Mouse (Mus musculus) limb, embryonic 10.5 days (tissue): Measurements from ENCODE around the gene Ube2b. TPM values are rescaled to one million over a fixed set of nuclear protein-coding genes. Genes with fewer than 3 reads are reported as not detected.

Source experiments
- DNase-seq: peaks from one replicate; pipeline ENCODE4 v3.0.0-alpha.2; 2017; ENCODE audit warnings: low spot score
- H3K27ac ChIP-seq: fragments of 300-500 bp; sonication (generic); 2 replicates; pipeline ENCODE4 v1.5.1; 2016; ENCODE audit warnings: mild to moderate bottlenecking
- H3K27me3 ChIP-seq: fragments of 300-500 bp; sonication (generic); 2 replicates; pipeline ENCODE4 v1.6.1; 2016; ENCODE audit warnings: low read depth, mild to moderate bottlenecking; ENCODE audit not compliant: poor library complexity, severe bottlenecking
- H3K36me3 ChIP-seq: fragments of 300-500 bp; sonication (generic); 2 replicates; pipeline ENCODE4 v1.6.1; 2016; ENCODE audit warnings: mild to moderate bottlenecking, moderate library complexity
- H3K4me1 ChIP-seq: fragments of 300-500 bp; sonication (generic); 2 replicates; pipeline ENCODE4 v1.6.1; 2016
- H3K4me3 ChIP-seq: fragments of 300-500 bp; sonication (generic); 2 replicates; pipeline ENCODE4 v1.5.1; 2016; ENCODE audit warnings: mild to moderate bottlenecking, moderate library complexity
- H3K9me3 ChIP-seq: fragments of 300-500 bp; sonication (generic); replicated peaks from 2 replicates; pipeline ENCODE4 v1.6.1; 2016; ENCODE audit warnings: mild to moderate bottlenecking
- WGBS: fragments of 180-500 bp; shearing (Covaris S2); methylation state at CpG from one replicate; pipeline ENCODE4 v1.1.7; 2016; 5-methylcytosine and 5-hydroxymethylcytosine counted together
- polyA plus RNA-seq: library from polyadenylated mRNA; unstranded; fragments of >200 nt; fragmentation: Nextera tagmentation; extraction: Ambion mirVana; gene quantifications from 2 replicates; pipeline ENCODE4 v1.2.1, GENCODE M21; 2016

The Ube2b gene
- polyA plus RNA-seq, 1 experiment from 2014 or later = 227 TPM

DNA sequence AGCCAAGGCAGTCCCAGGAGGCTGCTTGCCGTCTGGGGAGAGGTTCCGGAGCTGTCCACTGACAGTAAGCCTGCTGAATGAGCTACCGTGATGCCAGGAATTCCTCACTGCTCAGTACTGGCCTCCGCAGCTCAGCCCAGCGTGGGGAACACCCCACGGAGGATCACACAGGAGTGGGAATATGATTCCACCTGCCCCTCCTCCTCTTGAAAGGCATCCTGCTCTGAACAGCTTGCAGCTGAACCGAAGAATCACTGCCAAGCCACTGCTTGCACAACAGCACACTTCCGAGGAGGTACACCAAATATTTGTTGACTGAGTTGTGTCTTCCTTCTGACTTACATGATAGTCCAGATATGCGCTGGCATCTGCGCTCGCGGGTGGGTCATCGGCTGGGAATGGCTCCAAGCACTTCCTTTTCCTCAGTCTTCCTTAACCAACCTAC lies 60.0 kb downstream of the Ube2b start:
- WGBS = 74% methylated on average over 13 of the region's 13 CpGs
- Histone ChIP-seq H3K4me1 (peaks cover 24% of the 10 kb centered on the region), H3K4me3 (no peak overlapping the region), H3K9me3 (no peaks in the 10 kb centered on the region), H3K36me3 (no peaks in the 10 kb centered on the region), H3K27ac (no peak overlapping the region), H3K27me3 (0 out of 2 replicates have a peak, but pooled peaks cover 7% of the 10 kb centered on the region)
- DNase-seq = no peak

- H3K27me3 ChIP-seq = no peaks in the 10 kb centered on the region
- no peak overlapping the region for H3K4me3 ChIP-seq
- peaks cover 16% of the 10 kb centered on the region for H3K4me1 ChIP-seq
- H3K9me3 ChIP-seq = no peaks in the 10 kb centered on the region
- H3K36me3 ChIP-seq = no peaks in the 10 kb centered on the region
- no peak overlapping the region for H3K27ac ChIP-seq
- 86% methylated on average over 8 of the region's 8 CpGs for whole genome bisulfite sequencing
- no peak for DNase-seq
Observed at GRCm38 (mm10) chr11:51939590-51939955, 61.0 kb downstream of the Ube2b start.

DNA sequence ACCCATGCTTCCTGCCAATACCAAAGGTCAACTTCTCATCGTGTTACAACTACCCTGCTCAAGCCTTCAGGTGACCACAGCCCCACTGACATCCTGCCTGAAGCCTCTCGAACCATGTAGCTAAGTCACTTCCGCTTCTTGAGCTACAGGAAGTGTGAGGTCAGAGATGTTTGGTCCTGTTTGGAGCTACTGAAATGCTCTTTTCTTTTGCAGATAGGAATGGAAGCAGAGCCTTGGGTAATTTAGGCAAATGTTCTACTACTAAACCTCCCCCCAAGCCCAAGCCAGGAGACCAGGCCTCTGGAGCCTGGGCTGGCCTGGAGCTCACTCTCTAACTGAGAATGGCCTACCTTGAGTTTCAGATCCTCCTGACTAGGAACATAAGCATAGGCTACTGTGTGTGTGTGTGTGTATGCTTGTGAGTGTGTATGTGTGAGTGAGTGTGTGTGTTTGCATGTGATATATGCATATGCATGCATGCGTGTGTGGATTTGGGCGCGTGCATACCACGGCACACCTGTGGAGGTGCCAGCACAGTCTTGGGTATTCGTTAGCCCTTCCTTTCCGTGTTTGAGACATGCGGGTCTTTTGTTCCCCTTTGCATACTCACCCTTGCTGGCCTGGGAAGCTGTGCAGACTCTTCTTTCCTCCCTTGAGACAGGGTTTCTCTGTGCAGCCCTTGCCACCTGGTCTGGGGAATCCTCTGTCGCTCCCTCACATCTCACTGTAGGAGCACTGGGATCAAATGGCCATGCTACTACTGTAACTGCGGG lies 61.6 kb downstream of the Ube2b start:
- Histone ChIP-seq H3K27ac (no peak overlapping the region), H3K4me3 (no peak overlapping the region), H3K4me1 (peaks cover 16% of the 10 kb centered on the region), H3K9me3 (no peaks in the 10 kb centered on the region), H3K27me3 (no peaks in the 10 kb centered on the region), H3K36me3 (no peaks in the 10 kb centered on the region)
- no peak for DNase-seq
- 84% methylated on average over 12 of the region's 12 CpGs for WGBS

GRCm38 (mm10) chr11:51937361-51937781 lies 63.2 kb downstream of the Ube2b start:
- no peak overlapping the region for H3K27ac ChIP-seq
- H3K9me3 ChIP-seq = no peaks in the 10 kb centered on the region
- 0 out of 2 replicates have a peak, but pooled peaks cover 4% of the 10 kb centered on the region for H3K4me1 ChIP-seq
- no peaks in the 10 kb centered on the region for H3K27me3 ChIP-seq
- 84% methylated on average over 6 of the region's 6 CpGs for WGBS
- H3K4me3 ChIP-seq = no peak overlapping the region
- no peak for DNase-seq
- H3K36me3 ChIP-seq = no peaks in the 10 kb centered on the region

DNA sequence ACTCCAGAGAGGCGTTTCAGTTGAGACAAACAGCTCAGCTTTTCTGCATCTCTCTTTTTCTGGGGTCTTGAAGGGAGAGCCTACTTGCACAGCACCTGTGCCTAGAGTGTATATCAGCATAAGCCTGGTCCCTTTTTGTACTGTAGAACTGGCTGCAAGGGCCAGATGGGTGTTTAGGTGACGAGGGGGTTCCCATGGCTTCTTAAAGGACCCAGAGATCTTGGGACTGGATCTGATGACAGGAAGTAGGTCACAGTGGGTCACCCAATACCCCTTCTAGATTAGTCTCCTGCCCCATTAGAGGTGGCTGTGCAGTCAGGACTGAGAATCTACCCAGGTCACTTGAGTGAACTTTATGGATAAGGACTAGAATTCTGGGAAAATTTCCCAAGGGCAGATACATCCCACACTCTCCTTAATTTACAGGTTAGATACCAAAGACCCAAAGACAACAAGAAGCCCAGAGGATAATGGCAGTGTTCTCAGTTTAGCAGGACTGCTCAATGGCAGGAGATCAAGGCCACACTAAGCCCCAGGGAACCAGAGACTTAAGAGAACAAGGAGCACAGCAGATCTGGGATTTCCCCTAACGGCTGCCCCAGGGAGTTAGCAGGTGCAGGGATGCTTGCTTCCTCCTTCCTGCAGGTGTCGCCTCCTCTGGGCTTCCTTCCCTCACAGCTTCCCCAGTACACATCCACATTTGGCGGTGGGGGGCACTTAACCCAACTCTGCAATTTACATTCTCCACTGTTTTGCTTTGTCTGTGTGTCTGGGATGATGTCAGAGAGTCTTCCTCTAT lies 64.7 kb downstream of the Ube2b start:
- no peaks in the 10 kb centered on the region for H3K27me3 ChIP-seq
- H3K36me3 ChIP-seq = no peaks in the 10 kb centered on the region
- no peaks in the 10 kb centered on the region for H3K9me3 ChIP-seq
- DNase-seq = no peak
- H3K4me1 ChIP-seq = 0 out of 2 replicates have a peak, but pooled peaks cover 4% of the 10 kb centered on the region
- H3K4me3 ChIP-seq = no peak overlapping the region
- 54% methylated on average over 5 of the region's 5 CpGs for WGBS
- no peak overlapping the region for H3K27ac ChIP-seq

Other genes with a start within 250 kb of the Ube2b start
- gene Sec24a, start 237.1 kb downstream of the Ube2b start, polyA plus RNA-seq = 10.4 and 13.4 TPM in 2 replicates
- gene Sar1b, start 237.1 kb downstream of the Ube2b start, polyA plus RNA-seq = 96.8 and 106 TPM in 2 replicates
- gene Jade2, start 143.1 kb downstream of the Ube2b start, polyA plus RNA-seq = 0.69 and 0.78 TPM in 2 replicates
- gene Cdkn2aipnl, start 33.1 kb downstream of the Ube2b start, polyA plus RNA-seq = 132 and 141 TPM in 2 replicates
- gene Cdkl3, start 3.5 kb upstream of the Ube2b start, polyA plus RNA-seq = 11.7 and 11.8 TPM in 2 replicates
- 89.8 and 92.2 TPM in 2 replicates for gene Ppp2ca, start 97.9 kb upstream of the Ube2b start, polyA plus RNA-seq
- not detected in 2 replicates for gene Olfr1373, start 144.8 kb upstream of the Ube2b start, polyA plus RNA-seq
- gene Olfr1371, start 213.2 kb upstream of the Ube2b start, polyA plus RNA-seq = not detected in 2 replicates
- gene Skp1a, start 231.2 kb upstream of the Ube2b start, polyA plus RNA-seq = 876 and 900 TPM in 2 replicates